In the genomic region with DNA sequence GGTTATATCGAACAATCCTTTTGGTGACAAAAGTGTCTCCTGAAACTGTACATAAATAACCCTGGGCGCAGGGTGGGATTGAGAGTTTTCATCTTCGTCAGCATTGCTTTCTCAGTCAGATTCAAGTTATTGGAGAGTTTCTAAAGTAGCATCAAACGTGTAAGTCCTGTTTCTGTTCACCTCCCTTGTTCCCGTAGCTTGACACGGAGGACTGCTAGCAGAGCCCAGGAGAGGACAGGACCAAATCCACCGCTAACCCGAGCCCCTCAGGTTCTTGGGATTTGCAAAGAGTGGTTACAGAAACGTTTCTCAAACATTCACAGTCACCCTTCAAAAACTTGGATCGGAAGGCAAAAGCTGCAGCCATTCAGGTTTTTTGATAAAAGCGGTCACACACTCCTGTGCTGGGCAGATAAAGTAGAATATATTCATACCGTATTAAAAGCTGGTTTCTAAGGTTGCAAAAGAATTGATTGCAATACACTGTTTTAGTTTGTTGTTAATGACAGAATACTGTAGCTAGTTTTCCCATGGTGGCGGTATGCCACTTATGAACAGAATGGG, we compare ENCODE assay signal across 7 mouse cellular contexts. TPM values are rescaled to one million over a fixed set of nuclear protein-coding genes. Genes with fewer than 3 reads are reported as not detected.
A peak's percentile ranks its signal among the peaks of the same experiment; 100 is the strongest.
DNase-seq lines count a peak whose midpoint lies in the region; ATAC-seq and TF ChIP-seq lines count a peak whose summit lies in the region.

No protein-coding gene starts in this region.

- no peak for TF ChIP-seq POLR2A in thymus, adult 2 months (IDR thresholded peaks at IDR 0.05; ENCODE audit: control insufficient read depth, extremely low read depth, insufficient read depth, low read length, poor library complexity)

- H3K4me3 ChIP-seq in thymus, adult 2 months (ENCODE audit: control insufficient read depth, insufficient read depth, low read length) = peak overlapping the region; percentile 78; the same call in 1 of the 2 replicates
- H3K4me3 ChIP-seq in liver, embryonic 11.5 days (ENCODE audit: low read depth, low read length) = peak overlapping the region; percentile 84
- H3K4me3 ChIP-seq in stomach, embryonic 16.5 days (replicated peaks; ENCODE audit: low read length) = peak overlapping the region; percentile 97

- peak overlapping the region; percentile 83 for H3K4me2 ChIP-seq in liver, embryonic 11.5 days
- peak overlapping the region; percentile 71 for H3K4me2 ChIP-seq in stomach, embryonic 16.5 days (ENCODE audit: low read depth, low read length)

- no peaks in the 10 kb centered on the region for H3K27me3 ChIP-seq in thymus, adult 2 months (ENCODE audit: control insufficient read depth, insufficient read depth, low read length)
- H3K27me3 ChIP-seq in liver, embryonic 11.5 days (replicated peaks; ENCODE audit: control insufficient read depth, insufficient read depth, low read length) = no peaks in the 10 kb centered on the region
- no peaks in the 10 kb centered on the region for H3K27me3 ChIP-seq in stomach, embryonic 16.5 days (ENCODE audit: control insufficient read depth, insufficient read depth, low read length)

- H3K9me3 ChIP-seq in liver, embryonic 11.5 days (ENCODE audit: control insufficient read depth, low read length) = no peaks in the 10 kb centered on the region
- H3K9me3 ChIP-seq in stomach, embryonic 16.5 days (replicated peaks; ENCODE audit: control insufficient read depth, low read length) = no peaks in the 10 kb centered on the region

- peak; percentile 66 for ATAC-seq in erythroid progenitor cell, adult 5-6 weeks (replicated peaks; ENCODE audit: low FRiP score, poor library complexity, severe bottlenecking)
- peak; percentile 35; the same call in 1 of the 2 replicates for ATAC-seq in liver, embryonic 11.5 days (replicated peaks; ENCODE audit: low FRiP score)
- no peak for ATAC-seq in stomach, embryonic 16.5 days (ENCODE audit: insufficient read depth, low FRiP score)

- peaks cover 5% of the 10 kb centered on the region for H3K4me1 ChIP-seq in thymus, adult 2 months (replicated peaks; ENCODE audit: control insufficient read depth, insufficient read depth, low read length)
- no peaks in the 10 kb centered on the region; the same call in 1 of the 2 replicates for H3K4me1 ChIP-seq in liver, embryonic 11.5 days (replicated peaks; ENCODE audit: control insufficient read depth, insufficient read depth, low read length)
- peaks cover 4% of the 10 kb centered on the region for H3K4me1 ChIP-seq in stomach, embryonic 16.5 days (ENCODE audit: control insufficient read depth, insufficient read depth, low read length)

- H3K27ac ChIP-seq in thymus, adult 2 months (ENCODE audit: control insufficient read depth, insufficient read depth, low read length) = no peak overlapping the region
- H3K27ac ChIP-seq in liver, embryonic 11.5 days (ENCODE audit: low read depth, low read length) = peak overlapping the region; percentile 49; the same call in 1 of the 2 replicates
- peak overlapping the region; percentile 72; the same call in 1 of the 2 replicates for H3K27ac ChIP-seq in stomach, embryonic 16.5 days (ENCODE audit: low read length)

- H3K9ac ChIP-seq in liver, embryonic 11.5 days (ENCODE audit: low read depth, low read length) = peak overlapping the region; percentile 92
- peak overlapping the region; percentile 94 for H3K9ac ChIP-seq in stomach, embryonic 16.5 days (ENCODE audit: low read length)

- no peak for DNase-seq in thymus, adult 2 months
- no peak for DNase-seq in thymus, postnatal 4 days
- DNase-seq in liver, embryonic 11.5 days (ENCODE audit: low spot score) = no peak
- DNase-seq in layer of hippocampus, adult 9-10 months (ENCODE audit: low spot score) = no peak
- no peak for DNase-seq in layer of hippocampus, adult 11-12 months (ENCODE audit: low spot score)

- WGBS in thymus, adult 2 months = 44% methylated on average over 13 of the region's 13 CpGs
- WGBS in liver, embryonic 11.5 days = 18% methylated on average over 13 of the region's 13 CpGs
- 25% methylated on average over 13 of the region's 13 CpGs for WGBS in stomach, embryonic 16.5 days

- no peak for TF ChIP-seq CTCF in thymus, adult 2 months (IDR thresholded peaks at IDR 0.05; ENCODE audit: borderline replicate concordance, control insufficient read depth, extremely low read depth, insufficient read depth, low read length, poor library complexity)

- no peaks in the 10 kb centered on the region for H3K36me3 ChIP-seq in thymus, adult 2 months (ENCODE audit: control insufficient read depth, insufficient read depth, low read length)
- peaks cover 5% of the 10 kb centered on the region; the same call in 1 of the 2 replicates for H3K36me3 ChIP-seq in liver, embryonic 11.5 days (ENCODE audit: control insufficient read depth, insufficient read depth, low read length)
- no peaks in the 10 kb centered on the region for H3K36me3 ChIP-seq in stomach, embryonic 16.5 days (ENCODE audit: control insufficient read depth, insufficient read depth, low read length)

RNA-seq across cellular contexts. Expression of a gene that starts 1.0 kb away (rescaled TPM):
- polyA plus RNA-seq in thymus, adult 2 months (2012; rRNA removed) = 25.0 and 29.9 TPM in 2 replicates
- total RNA-seq in erythroid progenitor cell, adult 5-6 weeks (2015; ENCODE audit: low replicate concordance) = 167 and 177 TPM in 2 replicates
- 158 and 226 TPM in 2 replicates for total RNA-seq in erythroid progenitor cell, adult 5-6 weeks (2017; ENCODE audit: low replicate concordance)
- polyA plus RNA-seq in liver, embryonic 11.5 days (2014; fragmentation: Nextera tagmentation; extraction: Ambion mirVana) = 98.6 and 104 TPM in 2 replicates
- polyA plus RNA-seq in stomach, embryonic 16.5 days (2015; fragmentation: Nextera tagmentation; extraction: Ambion mirVana) = 76.7 and 81.1 TPM in 2 replicates

RNA-seq across cellular contexts. Expression of a gene that starts 47.4 kb away (rescaled TPM):
- 134 and 161 TPM in 2 replicates for polyA plus RNA-seq in thymus, adult 2 months (2012; rRNA removed)
- 137 and 168 TPM in 2 replicates for total RNA-seq in erythroid progenitor cell, adult 5-6 weeks (2015; ENCODE audit: low replicate concordance)
- total RNA-seq in erythroid progenitor cell, adult 5-6 weeks (2017; ENCODE audit: low replicate concordance) = 49.8 and 56.7 TPM in 2 replicates
- 122 and 138 TPM in 2 replicates for polyA plus RNA-seq in liver, embryonic 11.5 days (2014; fragmentation: Nextera tagmentation; extraction: Ambion mirVana)
- 95.7 and 97.9 TPM in 2 replicates for polyA plus RNA-seq in stomach, embryonic 16.5 days (2015; fragmentation: Nextera tagmentation; extraction: Ambion mirVana)
